In genomic region chr14:41137006-41137405, GRCm38 (mm10) we compare ENCODE assay signal across 26 mouse cellular contexts. TPM values are rescaled to one million over a fixed set of nuclear protein-coding genes. Genes with fewer than 3 reads are reported as not detected.
"Had no signal": no experiment of that assay in that cellular context is flagged by ENCODE, and none has a peak within 500 bp of the region (broad histone marks: within the 10 kb centered on the region; RNA-seq: fewer than 3 reads in every experiment).

No protein-coding gene starts in this region.

- H3K4me3 ChIP-seq: layer of hippocampus, adult 2 months; left cerebral cortex, adult 2 months; liver, embryonic 13.5 days; megakaryocyte, embryonic 14.5 days; midbrain, embryonic 10.5 days; neural tube, embryonic 12.5 days; neural tube, embryonic 15.5 days; stomach, embryonic 15.5 days had no signal

- H3K36me3 ChIP-seq: liver, embryonic 13.5 days; midbrain, embryonic 10.5 days; neural tube, embryonic 12.5 days; neural tube, embryonic 15.5 days; stomach, embryonic 15.5 days had no signal

- ATAC-seq: intestine, postnatal 0 days had no signal

- DNase-seq: kidney, adult 2 months; kidney, postnatal 25 days; layer of hippocampus, adult 9-11 months; layer of hippocampus, postnatal 36 days; liver, embryonic 13.5 days; midbrain, embryonic 14.5 days; right cerebral cortex, adult 18-20 months; right cerebral cortex, postnatal 14 days; spleen, adult 18-20 months; thymus, postnatal 25 days had no signal

- H3K4me2 ChIP-seq: liver, embryonic 13.5 days; neural tube, embryonic 12.5 days; neural tube, embryonic 15.5 days; stomach, embryonic 15.5 days had no signal

- H3K27me3 ChIP-seq: liver, embryonic 13.5 days; megakaryocyte, embryonic 14.5 days; neural tube, embryonic 12.5 days; neural tube, embryonic 15.5 days; stomach, embryonic 15.5 days had no signal

- H3K27ac ChIP-seq: kidney, postnatal 0 days; layer of hippocampus, adult 2 months; left cerebral cortex, adult 2 months; liver, embryonic 13.5 days; midbrain, embryonic 10.5 days; neural tube, embryonic 12.5 days; neural tube, embryonic 15.5 days; stomach, embryonic 15.5 days had no signal

- H3K9me3 ChIP-seq: liver, embryonic 13.5 days; megakaryocyte, embryonic 14.5 days; midbrain, embryonic 10.5 days; neural tube, embryonic 12.5 days; neural tube, embryonic 15.5 days; stomach, embryonic 15.5 days had no signal

- H3K9ac ChIP-seq: liver, embryonic 13.5 days; neural tube, embryonic 12.5 days; neural tube, embryonic 15.5 days; stomach, embryonic 15.5 days had no signal

- H3K4me1 ChIP-seq: liver, embryonic 13.5 days; megakaryocyte, embryonic 14.5 days; midbrain, embryonic 10.5 days; neural tube, embryonic 12.5 days; neural tube, embryonic 15.5 days; stomach, embryonic 15.5 days had no signal

RNA-seq across cellular contexts. Expression of gene Sftpa1, which starts 5.4 kb away (rescaled TPM):
- polyA plus RNA-seq: intestine, embryonic 14.5 days; kidney, adult 2 months; kidney, embryonic 14.5 days; large intestine, adult 2 months; limb, embryonic 11.5 days; limb, embryonic 14.5 days; midbrain, embryonic 10.5 days; midbrain, embryonic 14.5 days; neural tube, embryonic 12.5 days; neural tube, embryonic 15.5 days; stomach, embryonic 15.5 days had no signal

RNA-seq across cellular contexts. Expression of gene Mbl1, which starts 14.3 kb away (rescaled TPM):
- polyA plus RNA-seq: intestine, embryonic 14.5 days; intestine, postnatal 0 days; kidney, embryonic 14.5 days; kidney, postnatal 0 days; large intestine, adult 2 months; limb, embryonic 11.5 days; limb, embryonic 14.5 days; midbrain, embryonic 10.5 days; midbrain, embryonic 14.5 days; neural tube, embryonic 12.5 days; neural tube, embryonic 15.5 days; thymus, postnatal 0 days had no signal

RNA-seq across cellular contexts. Expression of gene Mat1a, which starts 32.2 kb away (rescaled TPM):
- polyA plus RNA-seq: kidney, embryonic 14.5 days; large intestine, adult 2 months; limb, embryonic 11.5 days; limb, embryonic 14.5 days; midbrain, embryonic 10.5 days; midbrain, embryonic 14.5 days; neural tube, embryonic 12.5 days; neural tube, embryonic 15.5 days had no signal

RNA-seq across cellular contexts. Expression of gene Sftpd, which starts 47.9 kb away (rescaled TPM):
- polyA plus RNA-seq: intestine, embryonic 14.5 days; kidney, adult 2 months; kidney, embryonic 14.5 days; large intestine, adult 2 months; limb, embryonic 11.5 days; limb, embryonic 14.5 days; liver, adult 2 months; midbrain, embryonic 10.5 days; midbrain, embryonic 14.5 days; neural tube, embryonic 12.5 days; neural tube, embryonic 15.5 days had no signal
